Mouse (Mus musculus) CD4-positive, CD25-positive, alpha-beta regulatory T cell, adult 4 months (primary cell): Measurements from ENCODE around the gene Prkg2. TPM values are rescaled to one million over a fixed set of nuclear protein-coding genes. Genes with fewer than 3 reads are reported as not detected.

Experiments
- ATAC-seq: one replicate; pipeline ENCODE4 v1.8.0; 2017
- polyA plus RNA-seq, 2 experiments: library from polyadenylated mRNA; unstranded; fragments of 100-300 nt; shearing (Covaris generic); gene quantifications; one replicate each; pipeline ENCODE4 v1.2.1; 2017

Gene Prkg2
- polyA plus RNA-seq, 2 experiments from 2014 or later, result not detected

GRCm38 (mm10) chr5:98975877-98976672 is 61.1 kb downstream of the Prkg2 start:
- ATAC-seq, result no peak

DNA sequence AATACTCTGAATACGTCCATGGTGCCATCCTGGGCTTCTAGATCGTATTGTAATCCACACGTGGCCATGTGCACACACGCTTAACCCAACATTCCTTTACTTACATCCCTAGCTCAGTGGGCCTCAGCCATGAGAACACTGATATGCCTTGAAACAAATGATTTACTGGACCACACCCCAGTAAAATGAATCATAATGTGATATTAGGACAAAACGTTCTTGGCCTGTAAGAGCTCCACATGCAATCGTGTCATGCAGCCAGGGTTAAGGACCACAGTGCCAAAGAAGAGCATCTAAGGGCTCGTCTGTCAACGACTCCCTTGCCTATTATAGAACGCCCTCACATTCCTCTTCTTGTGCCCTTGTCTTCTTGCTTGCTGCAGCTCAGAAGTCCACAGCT is 70.5 kb downstream of the Prkg2 start:
- ATAC-seq, result no peak

GRCm38 (mm10) chr5:98965139-98965538 is 72.0 kb downstream of the Prkg2 start:
- no peak for ATAC-seq

DNA sequence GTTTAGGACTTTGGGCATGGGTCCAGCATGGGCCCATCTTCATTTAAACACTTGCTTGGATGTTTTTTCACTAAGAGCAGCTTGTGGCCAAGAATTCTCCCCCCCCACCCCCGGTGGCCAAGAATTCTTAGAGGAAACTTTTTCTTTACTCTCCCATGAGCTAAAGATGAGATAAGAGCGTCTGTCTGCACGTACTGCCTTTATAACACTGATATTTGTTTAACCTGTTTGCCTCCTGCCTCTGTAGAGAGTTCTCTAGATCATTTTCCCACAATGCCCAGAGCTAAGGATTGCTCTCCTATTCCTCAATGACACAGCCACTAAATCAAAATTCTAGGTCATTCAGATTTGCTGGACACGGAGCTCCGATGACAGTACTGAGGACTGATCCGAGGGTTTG is 72.8 kb downstream of the Prkg2 start:
- no peak for ATAC-seq

DNA sequence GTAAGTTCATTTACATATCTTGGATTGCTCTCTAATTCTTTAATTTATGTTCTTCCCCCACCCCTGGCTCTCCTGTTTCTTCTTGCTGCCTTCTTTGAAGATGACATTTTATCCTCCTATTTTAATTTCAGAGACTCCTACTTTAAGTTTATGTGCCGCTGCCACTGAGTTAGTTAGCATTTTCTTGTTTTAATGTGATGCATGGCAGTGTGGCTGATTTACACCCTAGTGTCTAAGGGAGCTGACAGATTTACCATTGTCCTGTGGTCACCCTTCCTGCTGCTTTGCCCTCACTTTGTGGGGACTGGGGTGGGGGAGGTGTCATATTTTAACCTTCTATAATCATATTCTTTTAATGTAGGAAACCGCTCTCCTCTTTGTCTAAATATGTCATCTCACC is 74.7 kb downstream of the Prkg2 start:
- ATAC-seq, result no peak

- no peak for ATAC-seq
These were observed 81.6 kb downstream of the Prkg2 start for GRCm38 (mm10) chr5:98955576-98955975.

GRCm38 (mm10) chr5:98953386-98953785 is 83.8 kb downstream of the Prkg2 start:
- ATAC-seq, result no peak

DNA sequence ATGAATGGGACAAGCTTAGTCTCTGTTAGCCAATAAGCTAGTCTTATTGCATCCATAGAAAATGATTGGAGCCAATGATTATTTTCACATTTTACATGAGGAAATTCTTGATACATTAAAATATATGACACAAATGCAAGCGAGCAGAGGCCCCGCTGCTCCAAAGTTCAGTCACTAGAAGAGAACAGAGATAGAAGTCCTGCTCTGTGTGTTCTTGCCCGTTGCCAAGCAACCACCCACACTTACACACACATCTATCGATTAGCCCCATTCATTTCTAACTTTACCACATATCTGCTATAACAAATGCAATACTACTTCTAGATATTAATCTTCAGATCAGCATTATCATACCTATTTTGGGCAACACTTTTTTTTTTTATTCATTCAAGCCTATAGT is 85.6 kb downstream of the Prkg2 start:
- no peak for ATAC-seq

- ATAC-seq, result no peak
These were observed 86.6 kb downstream of the Prkg2 start for GRCm38 (mm10) chr5:98950495-98951092.

GRCm38 (mm10) chr5:98949784-98950183 is 87.4 kb downstream of the Prkg2 start:
- no peak for ATAC-seq

DNA sequence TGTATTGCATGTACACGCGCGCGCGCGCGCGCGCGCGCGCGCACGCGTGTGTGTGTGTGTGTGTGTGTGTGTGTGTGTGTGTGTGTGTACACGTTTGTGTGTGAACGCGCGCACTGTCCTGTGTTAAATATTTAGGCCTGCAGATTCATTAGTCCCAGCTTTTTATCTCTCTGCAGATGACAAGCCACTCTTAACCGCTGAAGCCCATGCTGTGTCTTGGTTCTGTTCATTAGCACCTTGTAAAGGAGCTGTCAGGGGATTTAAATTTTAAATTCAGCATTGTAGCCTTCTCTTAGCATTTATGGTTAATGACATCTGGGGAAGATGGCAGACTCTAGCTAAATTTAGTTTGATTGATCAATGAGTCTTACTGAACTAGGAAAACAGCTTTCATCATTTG is 90.5 kb downstream of the Prkg2 start:
- ATAC-seq, result no peak

- ATAC-seq, result no peak
These were observed 91.0 kb downstream of the Prkg2 start for GRCm38 (mm10) chr5:98946117-98946620.

- ATAC-seq, result no peak
These were observed 93.4 kb downstream of the Prkg2 start for GRCm38 (mm10) chr5:98943776-98944175.

DNA sequence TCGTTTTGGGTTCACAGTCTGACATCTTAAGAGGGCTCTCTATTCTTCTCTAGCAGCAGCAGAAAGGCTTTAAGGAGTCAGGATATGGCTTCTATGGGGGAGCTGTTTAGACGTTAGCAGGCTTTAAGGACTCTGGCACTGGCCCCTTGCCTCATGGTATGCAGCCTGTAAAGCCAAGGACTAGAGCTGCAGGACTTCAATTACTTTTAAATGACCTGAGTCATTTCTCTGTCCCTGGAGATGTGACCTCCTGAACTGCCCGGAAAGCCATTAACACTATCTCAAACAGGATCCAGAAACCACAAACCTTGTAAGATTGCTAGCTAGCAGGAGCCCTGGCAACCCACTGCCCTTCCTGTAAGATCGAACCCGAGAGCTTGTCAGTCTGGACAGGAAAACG is 96.4 kb downstream of the Prkg2 start:
- ATAC-seq, result no peak

GRCm38 (mm10) chr5:98939631-98940208 is 97.4 kb downstream of the Prkg2 start:
- no peak for ATAC-seq

DNA sequence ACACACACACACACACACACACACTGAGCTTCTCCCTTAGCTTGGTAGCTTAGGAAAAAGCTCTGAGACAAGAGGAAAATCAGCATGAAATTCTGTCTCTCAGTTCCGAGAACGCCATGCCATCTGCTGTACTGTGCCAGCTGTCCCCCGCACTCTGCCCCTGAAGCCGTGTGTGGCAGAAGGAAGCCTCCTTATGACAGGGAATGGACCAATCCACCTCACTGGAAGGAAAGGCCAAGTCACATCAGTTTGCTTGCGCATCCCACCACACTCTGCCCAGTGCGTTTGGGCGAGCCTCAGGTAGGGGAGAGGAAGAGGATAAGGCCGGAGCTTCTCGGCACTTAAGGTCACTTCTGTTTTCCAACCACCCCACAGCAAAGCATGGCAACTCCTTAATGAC is 98.0 kb downstream of the Prkg2 start:
- no peak for ATAC-seq

- no peak for ATAC-seq
These were observed 99.3 kb downstream of the Prkg2 start for GRCm38 (mm10) chr5:98937879-98938278.

DNA sequence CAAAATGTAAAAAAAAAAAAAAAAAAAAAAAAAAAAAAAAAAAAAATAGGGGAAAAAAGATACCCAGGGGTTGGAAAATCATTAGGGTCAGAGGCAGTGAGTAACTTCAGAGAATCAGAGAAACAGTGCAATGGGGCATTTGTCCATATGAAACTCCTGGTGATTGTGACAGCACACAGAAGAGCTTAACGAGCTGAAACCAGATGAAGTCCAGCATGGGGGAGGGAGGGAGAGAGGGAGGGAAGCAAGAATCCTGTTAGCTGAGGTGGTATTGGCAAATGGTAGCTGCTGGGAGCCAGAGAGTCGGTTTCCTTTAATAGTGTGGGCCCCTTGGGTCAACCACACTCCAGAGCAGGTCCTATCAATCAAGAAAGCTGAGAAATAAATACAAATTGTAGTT is 100.5 kb downstream of the Prkg2 start:
- no peak for ATAC-seq

GRCm38 (mm10) chr5:98935930-98936329 is 101.2 kb downstream of the Prkg2 start:
- ATAC-seq, result no peak

DNA sequence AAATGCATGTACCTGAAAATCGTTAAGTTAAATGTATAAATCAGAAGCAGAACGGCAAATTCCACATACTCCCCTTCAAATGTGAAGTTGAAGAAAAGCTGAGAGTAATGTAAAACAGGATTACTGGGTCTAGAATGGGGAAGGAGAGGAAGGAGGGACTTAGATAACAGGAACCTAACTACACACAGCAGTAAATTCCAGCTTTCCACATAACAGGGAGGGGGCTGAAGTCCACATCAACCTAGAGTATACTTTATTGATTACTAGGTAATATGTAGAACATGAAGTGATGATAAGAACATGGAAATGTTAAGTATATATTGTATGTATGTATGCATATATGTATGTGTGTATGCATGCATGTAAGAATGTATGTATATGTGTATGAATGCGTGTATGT is 114.2 kb downstream of the Prkg2 start:
- no peak for ATAC-seq

DNA sequence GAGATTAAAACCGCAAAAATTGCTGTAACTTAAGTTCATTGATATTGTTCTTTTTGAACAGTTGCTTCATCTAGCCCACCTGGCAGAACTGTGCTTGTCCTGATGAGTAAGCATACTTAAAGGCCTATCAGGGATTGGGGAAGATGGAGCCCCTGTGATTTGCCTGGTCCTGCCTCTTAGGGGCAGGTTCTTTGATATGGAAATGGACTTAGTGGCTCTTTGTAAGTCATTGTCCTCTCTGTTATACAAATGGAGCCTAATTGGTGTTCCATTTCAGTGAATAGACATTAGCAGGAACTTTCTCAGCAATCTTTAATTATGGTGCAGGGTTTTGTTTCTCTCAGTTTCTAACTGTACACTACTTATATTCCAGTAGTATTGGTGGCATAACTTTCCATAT is 115.5 kb downstream of the Prkg2 start:
- ATAC-seq, result no peak

- no peak for ATAC-seq
These were observed 118.4 kb downstream of the Prkg2 start for GRCm38 (mm10) chr5:98918716-98919115.

GRCm38 (mm10) chr5:98902339-98902738 is 134.8 kb downstream of the Prkg2 start:
- ATAC-seq, result no peak

DNA sequence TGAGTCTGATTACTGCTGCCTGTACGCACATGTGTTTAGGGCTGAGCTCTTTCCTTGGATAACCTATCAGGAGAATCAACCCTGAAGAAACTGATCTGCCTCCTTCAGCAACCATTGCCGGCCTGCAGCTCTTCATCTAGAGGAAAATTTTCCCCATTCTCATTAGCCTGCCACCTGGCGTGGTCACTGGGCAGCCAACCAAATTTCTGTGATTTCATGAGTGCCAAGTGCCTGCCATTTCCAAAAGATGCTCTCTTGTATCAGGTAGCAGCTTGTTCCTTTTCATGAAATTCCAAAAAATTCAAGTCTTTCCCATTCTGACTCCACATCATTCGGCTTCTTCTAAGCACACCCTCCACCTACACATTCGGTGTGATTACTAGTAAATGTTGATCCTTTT is 136.2 kb downstream of the Prkg2 start:
- no peak for ATAC-seq
